In genomic region chr3:52601011-52601745, GRCm38 (mm10) we compare ENCODE assay signal across 9 mouse cellular contexts.
A peak's percentile ranks its signal among the peaks of the same experiment; 100 is the strongest.
DNase-seq lines count a peak whose midpoint lies in the region; ATAC-seq lines count a peak whose summit lies in the region.
"Had no signal": no experiment of that assay in that cellular context is flagged by ENCODE, and none has a peak within 500 bp of the region (broad histone marks: within the 10 kb centered on the region; RNA-seq: fewer than 3 reads in every experiment).

No protein-coding gene starts in this region.

- no peaks in the 10 kb centered on the region for H3K4me1 ChIP-seq in lung, embryonic 16.5 days (replicated peaks; ENCODE audit: control insufficient read depth, insufficient read depth, low read length)

- peak; percentile 31; the same call in 1 of the 2 replicates for ATAC-seq in lung, embryonic 16.5 days (ENCODE audit: low read depth)

- DNase-seq in ovary, adult 18-20 months (ENCODE audit: low spot score), result peak; percentile 44
- no peak for DNase-seq in ovary, postnatal 10 days (ENCODE audit: low spot score)
- DNase-seq in cerebellum, postnatal 4 days (ENCODE audit: low spot score in 2 of 2), result peak; percentile 33 to 56
- DNase-seq in heart, postnatal 4 days, result peak; percentile 29
- peak; percentile 28 to 67 for DNase-seq in urinary bladder, postnatal 4 days (ENCODE audit: low spot score in 2 of 2)
- DNase-seq in MN1 (ENCODE audit: low spot score), result no peak
- DNase-seq in Muller cell, postnatal 12 days (ENCODE audit: inconsistent ontology term), result no peak

- H3K4me3 ChIP-seq in lung, embryonic 16.5 days (ENCODE audit: low read length), result no peak overlapping the region
- H3K4me3 ChIP-seq: hindbrain, embryonic 15.5 days had no signal

- H3K27ac ChIP-seq in lung, embryonic 16.5 days (ENCODE audit: low read length), result no peak overlapping the region
- H3K27ac ChIP-seq: hindbrain, embryonic 15.5 days had no signal

- H3K27me3 ChIP-seq in lung, embryonic 16.5 days (ENCODE audit: control insufficient read depth, insufficient read depth, low read depth, low read length), result no peaks in the 10 kb centered on the region
- H3K27me3 ChIP-seq: hindbrain, embryonic 15.5 days had no signal

- no peak overlapping the region for H3K4me2 ChIP-seq in lung, embryonic 16.5 days (ENCODE audit: low read depth, low read length)
- H3K4me2 ChIP-seq: hindbrain, embryonic 15.5 days had no signal

- WGBS in lung, embryonic 16.5 days, result 75% methylated on average over 21 of the region's 21 CpGs

- H3K9me3 ChIP-seq in lung, embryonic 16.5 days (ENCODE audit: control insufficient read depth, low read length), result no peaks in the 10 kb centered on the region
- H3K9me3 ChIP-seq: hindbrain, embryonic 15.5 days had no signal

- no peaks in the 10 kb centered on the region for H3K36me3 ChIP-seq in lung, embryonic 16.5 days (ENCODE audit: control insufficient read depth, insufficient read depth, low read length)
- H3K36me3 ChIP-seq: hindbrain, embryonic 15.5 days had no signal

- H3K9ac ChIP-seq in lung, embryonic 16.5 days (ENCODE audit: low read length), result no peak overlapping the region
- H3K9ac ChIP-seq: hindbrain, embryonic 15.5 days had no signal

Comparison
In these comparisons a context has a peak if more than half of its experiments do, and no peak if none do; other contexts are left out.
1. DNase-seq: peak in ovary, adult 18-20 months (single experiment), cerebellum, postnatal 4 days (2 of 2), heart, postnatal 4 days (single experiment) and urinary bladder, postnatal 4 days (2 of 2); none in ovary, postnatal 10 days (single experiment), MN1 (single experiment) and Muller cell, postnatal 12 days (single experiment).